In genomic region chr3:127281390-127281789, GRCm38 (mm10) we compare ENCODE assay signal across 31 mouse cellular contexts.
"Had no signal": no experiment of that assay in that cellular context is flagged by ENCODE, and none has a peak within 500 bp of the region (broad histone marks: within the 10 kb centered on the region; RNA-seq: fewer than 3 reads in every experiment).

No protein-coding gene starts in this region.

- H3K36me3 ChIP-seq: limb, embryonic 10.5 days; limb, embryonic 12.5 days; limb, embryonic 13.5 days; limb, embryonic 15.5 days; liver, embryonic 12.5 days; liver, embryonic 13.5 days; liver, embryonic 15.5 days; lung, embryonic 15.5 days; midbrain, embryonic 10.5 days; midbrain, embryonic 12.5 days; midbrain, embryonic 13.5 days; midbrain, embryonic 15.5 days had no signal

- DNase-seq: left cerebral cortex, postnatal 4 days; liver; liver, embryonic 13.5 days; liver, postnatal 0 days; lung, adult 18-20 months; lung, adult 2 months; lung, embryonic 14.5 days; lung, postnatal 10 days; lung, postnatal 14 days; lung, postnatal 36 days; lung, postnatal 4 days; midbrain, embryonic 14.5 days had no signal

- H3K4me3 ChIP-seq: limb, embryonic 10.5 days; limb, embryonic 12.5 days; limb, embryonic 13.5 days; limb, embryonic 15.5 days; liver, embryonic 12.5 days; liver, embryonic 13.5 days; liver, embryonic 15.5 days; lung, embryonic 15.5 days; megakaryocyte, embryonic 14.5 days; midbrain, embryonic 10.5 days; midbrain, embryonic 12.5 days; midbrain, embryonic 13.5 days; midbrain, embryonic 15.5 days; myocyte had no signal

- H3K27ac ChIP-seq: limb, embryonic 10.5 days; limb, embryonic 12.5 days; limb, embryonic 13.5 days; limb, embryonic 15.5 days; liver, embryonic 12.5 days; liver, embryonic 13.5 days; liver, embryonic 14.5 days; liver, embryonic 15.5 days; lung, embryonic 15.5 days; macrophage; midbrain, embryonic 10.5 days; midbrain, embryonic 12.5 days; midbrain, embryonic 13.5 days; midbrain, embryonic 15.5 days had no signal

- H3K4me1 ChIP-seq: limb, embryonic 10.5 days; limb, embryonic 12.5 days; limb, embryonic 13.5 days; limb, embryonic 15.5 days; liver, embryonic 12.5 days; liver, embryonic 13.5 days; liver, embryonic 15.5 days; lung, embryonic 15.5 days; megakaryocyte, embryonic 14.5 days; midbrain, embryonic 10.5 days; midbrain, embryonic 12.5 days; midbrain, embryonic 13.5 days; midbrain, embryonic 15.5 days had no signal

- ATAC-seq: liver, embryonic 12.5 days; liver, postnatal 0 days; lung, postnatal 0 days; midbrain, embryonic 13.5 days; midbrain, embryonic 15.5 days; midbrain, embryonic 16.5 days had no signal

- H3K4me2 ChIP-seq: limb, embryonic 12.5 days; limb, embryonic 13.5 days; limb, embryonic 15.5 days; liver, embryonic 11.5 days; liver, embryonic 12.5 days; liver, embryonic 13.5 days; liver, embryonic 15.5 days; lung, embryonic 14.5 days; lung, embryonic 15.5 days; midbrain, embryonic 11.5 days; midbrain, embryonic 12.5 days; midbrain, embryonic 13.5 days; midbrain, embryonic 15.5 days had no signal

- H3K9me3 ChIP-seq: limb, embryonic 10.5 days; limb, embryonic 12.5 days; limb, embryonic 13.5 days; limb, embryonic 15.5 days; liver, embryonic 12.5 days; liver, embryonic 13.5 days; liver, embryonic 15.5 days; lung, embryonic 15.5 days; midbrain, embryonic 10.5 days; midbrain, embryonic 12.5 days; midbrain, embryonic 13.5 days; midbrain, embryonic 15.5 days had no signal

- H3K9ac ChIP-seq: limb, embryonic 12.5 days; limb, embryonic 13.5 days; limb, embryonic 15.5 days; liver, embryonic 12.5 days; liver, embryonic 13.5 days; liver, embryonic 14.5 days; liver, embryonic 15.5 days; liver, postnatal 0 days; lung, embryonic 14.5 days; lung, embryonic 15.5 days; midbrain, embryonic 12.5 days; midbrain, embryonic 13.5 days; midbrain, embryonic 15.5 days had no signal

- H3K27me3 ChIP-seq: limb, embryonic 12.5 days; limb, embryonic 13.5 days; limb, embryonic 15.5 days; liver, embryonic 12.5 days; liver, embryonic 13.5 days; liver, embryonic 15.5 days; lung, embryonic 15.5 days; megakaryocyte, embryonic 14.5 days; midbrain, embryonic 12.5 days; midbrain, embryonic 13.5 days; midbrain, embryonic 15.5 days had no signal
